Mouse (Mus musculus) lung, embryonic 16.5 days (tissue): Measurements from ENCODE around the gene Il10rb. TPM values are rescaled to one million over a fixed set of nuclear protein-coding genes. Genes with fewer than 3 reads are reported as not detected.

Source experiments
- ATAC-seq: fragments of 200-750 bp; cut with Nextera tagmentation; 2 replicates; pipeline ENCODE4 v1.8.0; 2017; ENCODE audit warnings: low read depth, mild to moderate bottlenecking, moderate library complexity
- H3K27ac ChIP-seq: fragments of 300-500 bp; sonication (generic); 2 replicates; pipeline ENCODE4 v1.5.1; 2014; ENCODE audit warnings: mild to moderate bottlenecking, control low read depth, low read length
- H3K27me3 ChIP-seq: fragments of 300-500 bp; sonication (generic); 2 replicates; pipeline ENCODE4 v1.6.1; 2014; ENCODE audit warnings: low read depth, low read length, mixed read lengths; ENCODE audit not compliant: control insufficient read depth, insufficient read depth
- H3K36me3 ChIP-seq: fragments of 300-500 bp; sonication (generic); 2 replicates; pipeline ENCODE4 v1.6.1; 2014; ENCODE audit warnings: low read length; ENCODE audit not compliant: control insufficient read depth, insufficient read depth
- H3K4me1 ChIP-seq: fragments of 300-500 bp; sonication (generic); replicated peaks from 2 replicates; pipeline ENCODE4 v1.6.1; 2014; ENCODE audit warnings: low read length, mixed read lengths; ENCODE audit not compliant: control insufficient read depth, insufficient read depth
- H3K4me2 ChIP-seq: fragments of 300-500 bp; sonication (generic); 2 replicates; pipeline ENCODE4 v1.6.1; 2014; ENCODE audit warnings: low read depth, low read length, control low read depth
- H3K4me3 ChIP-seq: fragments of 300-500 bp; sonication (generic); 2 replicates; pipeline ENCODE4 v1.5.1; 2014; ENCODE audit warnings: mild to moderate bottlenecking, low read length, control low read depth
- H3K9ac ChIP-seq: fragments of 300-500 bp; sonication (generic); 2 replicates; pipeline ENCODE4 v1.6.1; 2014; ENCODE audit warnings: low read length, control low read depth
- H3K9me3 ChIP-seq: fragments of 300-500 bp; sonication (generic); 2 replicates; pipeline ENCODE4 v1.6.1; 2016; ENCODE audit warnings: low read length; ENCODE audit not compliant: control insufficient read depth
- WGBS: fragments of 180-500 bp; shearing (Covaris S2); extraction: QIAGEN DNeasy Blood & Tissue Kit; methylation state at CpG from one replicate; pipeline ENCODE4 v1.1.7; 2014; 5-methylcytosine and 5-hydroxymethylcytosine counted together
- polyA plus RNA-seq: library from polyadenylated mRNA; unstranded; fragments of >200 nt; fragmentation: Nextera tagmentation; extraction: Ambion mirVana; gene quantifications from 2 replicates; pipeline ENCODE4 v1.2.1, GENCODE M21; 2015

Il10rb gene
- polyA plus RNA-seq, 1 experiment from 2014 or later = 56.8 TPM

DNA sequence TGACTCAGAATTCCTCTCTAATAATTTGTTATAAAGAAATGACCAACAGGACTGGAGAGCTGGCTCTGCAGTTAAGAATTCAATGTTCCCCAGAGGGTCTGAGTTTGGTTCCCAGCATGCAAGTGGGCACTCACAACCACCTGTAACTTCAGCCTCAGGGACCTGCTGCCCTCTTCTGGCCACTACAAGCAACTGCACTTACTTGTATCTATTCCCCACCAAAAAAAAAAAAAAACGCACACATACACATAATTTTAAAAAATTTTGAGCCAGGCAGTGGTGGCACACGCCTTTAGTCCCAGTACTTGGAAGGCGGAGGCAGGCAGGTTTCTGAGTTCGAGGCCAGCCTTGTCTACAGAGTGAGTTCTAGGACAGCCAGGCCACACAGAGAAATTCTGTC is 15.9 kb upstream of the Il10rb start:
- Histone ChIP-seq H3K36me3 (peaks cover 44% of the 10 kb centered on the region), H3K4me1 (no peaks in the 10 kb centered on the region), H3K9ac (no peak overlapping the region), H3K27ac (no peak overlapping the region), H3K4me3 (no peak overlapping the region), H3K4me2 (no peak overlapping the region), H3K27me3 (no peaks in the 10 kb centered on the region), H3K9me3 (peaks cover 2% of the 10 kb centered on the region; the same call in 1 of the 2 replicates)
- ATAC-seq = no peak
- 88% methylated on average over 4 of the region's 4 CpGs for WGBS

GRCm38 (mm10) chr16:91391421-91391820 is 14.5 kb upstream of the Il10rb start, which contains the start of gene Gm21970:
Gene Gm21970, plus strand, starts transcription at chr16:91391721.
- ATAC-seq = no peak
- Histone ChIP-seq H3K4me3 (no peak within 1 kb of the TSS), H3K27ac (no peak within 1 kb of the TSS), H3K4me2 (no peak within 1 kb of the TSS), H3K27me3 (no peaks in the 10 kb centered on the region), H3K9ac (no peak within 1 kb of the TSS), H3K4me1 (no peaks in the 10 kb centered on the region), H3K36me3 (peaks cover 49% of the 10 kb centered on the region), H3K9me3 (peaks cover 2% of the 10 kb centered on the region; the same call in 1 of the 2 replicates)
- whole genome bisulfite sequencing = 78% methylated on average over 5 of the region's 5 CpGs

DNA sequence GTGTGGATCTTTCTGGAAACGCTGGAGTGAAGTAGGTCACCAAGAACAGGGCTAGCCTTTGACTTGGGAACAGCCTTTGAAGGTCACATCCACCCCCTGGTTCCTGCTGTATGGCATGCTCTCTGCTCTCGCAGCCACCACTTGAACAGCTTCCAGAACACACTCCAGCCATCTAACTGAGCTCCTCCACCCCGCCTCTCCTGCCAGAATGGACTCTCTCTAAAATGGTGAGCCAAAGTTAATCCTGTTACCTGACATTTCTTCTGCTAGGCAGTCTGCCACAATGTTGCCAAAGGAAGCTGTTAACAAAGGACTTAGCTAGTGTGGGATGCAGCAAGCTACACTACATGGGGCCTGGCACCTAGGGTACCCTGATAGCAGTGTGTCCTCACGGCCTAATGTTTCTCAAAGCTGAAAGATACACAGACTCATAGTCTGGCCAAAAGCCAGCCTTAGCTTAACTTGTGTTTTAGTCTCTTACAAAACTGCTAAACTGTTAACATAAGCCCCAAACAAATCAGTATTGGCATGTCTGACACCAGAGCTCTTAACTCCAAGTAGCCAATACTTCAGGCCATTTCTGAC is 11.0 kb upstream of the Il10rb start:
- H3K4me1 ChIP-seq = no peaks in the 10 kb centered on the region
- no peaks in the 10 kb centered on the region for H3K9me3 ChIP-seq
- H3K4me3 ChIP-seq = no peak overlapping the region
- H3K27ac ChIP-seq = no peak overlapping the region; the same call in 1 of the 2 replicates
- H3K36me3 ChIP-seq = peaks cover 31% of the 10 kb centered on the region
- H3K27me3 ChIP-seq = no peaks in the 10 kb centered on the region
- WGBS = 53% methylated on average over 4 of the region's 4 CpGs
- no peak overlapping the region for H3K4me2 ChIP-seq
- no peak for ATAC-seq
- no peak overlapping the region for H3K9ac ChIP-seq

- Histone ChIP-seq H3K4me1 (no peaks in the 10 kb centered on the region), H3K9ac (no peak overlapping the region), H3K4me2 (no peak overlapping the region), H3K27ac (no peak overlapping the region), H3K4me3 (no peak overlapping the region), H3K9me3 (no peaks in the 10 kb centered on the region), H3K27me3 (no peaks in the 10 kb centered on the region), H3K36me3 (peaks cover 28% of the 10 kb centered on the region)
- WGBS = 66% methylated on average over 8 of the region's 8 CpGs
- no peak for ATAC-seq
Observed at GRCm38 (mm10) chr16:91395633-91396392, 10.2 kb upstream of the Il10rb start.

- H3K9ac ChIP-seq = no peak overlapping the region
- H3K27me3 ChIP-seq = no peaks in the 10 kb centered on the region
- H3K4me3 ChIP-seq = no peak overlapping the region
- ATAC-seq = no peak
- no peak overlapping the region for H3K27ac ChIP-seq
- H3K36me3 ChIP-seq = peaks cover 26% of the 10 kb centered on the region
- no peak overlapping the region for H3K4me2 ChIP-seq
- WGBS = 51% methylated on average over 10 of the region's 10 CpGs
- H3K9me3 ChIP-seq = no peaks in the 10 kb centered on the region
- no peaks in the 10 kb centered on the region for H3K4me1 ChIP-seq
Observed at GRCm38 (mm10) chr16:91396844-91397537, 9.0 kb upstream of the Il10rb start.

DNA sequence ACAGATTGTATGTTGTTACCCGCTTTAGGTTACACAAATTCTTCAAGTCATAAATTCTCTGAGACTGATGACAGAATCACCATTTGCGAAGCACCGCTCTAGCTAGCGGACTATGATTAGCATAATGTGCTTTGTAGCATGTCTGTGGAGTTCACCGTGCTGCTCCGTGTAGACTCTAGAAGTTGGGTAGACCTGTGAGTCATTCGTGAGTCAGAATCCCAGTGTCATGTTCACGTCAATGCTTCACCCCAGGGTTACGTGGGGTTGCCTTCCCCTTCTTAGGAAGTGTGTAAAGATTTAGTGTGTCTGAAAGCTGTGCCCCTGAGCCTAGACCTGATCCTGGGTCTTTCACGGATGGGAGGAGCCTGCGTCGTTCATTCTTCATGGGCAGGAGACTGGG is 7.9 kb upstream of the Il10rb start:
- H3K9me3 ChIP-seq = no peaks in the 10 kb centered on the region
- H3K9ac ChIP-seq = no peak overlapping the region
- H3K27ac ChIP-seq = no peak overlapping the region
- 91% methylated on average over 12 of the region's 12 CpGs for WGBS
- no peaks in the 10 kb centered on the region for H3K27me3 ChIP-seq
- peaks cover 19% of the 10 kb centered on the region for H3K36me3 ChIP-seq
- H3K4me3 ChIP-seq = no peak overlapping the region
- H3K4me1 ChIP-seq = no peaks in the 10 kb centered on the region
- ATAC-seq = no peak
- H3K4me2 ChIP-seq = no peak overlapping the region

DNA sequence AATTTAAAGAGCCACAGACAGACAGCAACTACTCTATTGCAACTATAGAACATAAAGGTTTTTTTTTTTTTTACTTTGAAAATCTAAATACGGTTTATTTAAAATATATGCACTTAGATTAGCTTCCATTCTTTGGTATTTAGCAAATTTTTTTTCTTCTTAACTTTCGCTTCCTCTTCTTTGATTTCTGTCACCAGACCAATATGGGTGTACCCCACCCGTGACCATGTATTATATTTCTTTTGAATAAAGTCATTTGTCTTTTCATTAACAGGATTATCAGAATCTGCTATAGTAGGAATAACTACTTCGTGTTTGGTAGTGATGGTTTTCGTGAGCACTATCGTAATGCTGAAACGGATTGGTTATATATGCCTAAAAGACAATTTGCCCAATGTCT is 7.0 kb upstream of the Il10rb start:
- no peak overlapping the region for H3K4me2 ChIP-seq
- H3K4me1 ChIP-seq = no peaks in the 10 kb centered on the region
- no peaks in the 10 kb centered on the region for H3K27me3 ChIP-seq
- peaks cover 14% of the 10 kb centered on the region for H3K36me3 ChIP-seq
- WGBS = 90% methylated on average over 7 of the region's 7 CpGs
- H3K9me3 ChIP-seq = no peaks in the 10 kb centered on the region
- ATAC-seq = no peak
- H3K4me3 ChIP-seq = no peak overlapping the region
- H3K9ac ChIP-seq = no peak overlapping the region
- H3K27ac ChIP-seq = no peak overlapping the region

- Histone ChIP-seq H3K36me3 (peaks cover 10% of the 10 kb centered on the region), H3K9me3 (no peaks in the 10 kb centered on the region), H3K4me1 (peaks cover 5% of the 10 kb centered on the region), H3K9ac (no peak overlapping the region), H3K4me2 (no peak overlapping the region), H3K4me3 (no peak overlapping the region), H3K27me3 (no peaks in the 10 kb centered on the region), H3K27ac (no peak overlapping the region)
- 74% methylated on average over 6 of the region's 6 CpGs for WGBS
- ATAC-seq = no peak
Observed at GRCm38 (mm10) chr16:91401569-91402165, 4.3 kb upstream of the Il10rb start.

DNA sequence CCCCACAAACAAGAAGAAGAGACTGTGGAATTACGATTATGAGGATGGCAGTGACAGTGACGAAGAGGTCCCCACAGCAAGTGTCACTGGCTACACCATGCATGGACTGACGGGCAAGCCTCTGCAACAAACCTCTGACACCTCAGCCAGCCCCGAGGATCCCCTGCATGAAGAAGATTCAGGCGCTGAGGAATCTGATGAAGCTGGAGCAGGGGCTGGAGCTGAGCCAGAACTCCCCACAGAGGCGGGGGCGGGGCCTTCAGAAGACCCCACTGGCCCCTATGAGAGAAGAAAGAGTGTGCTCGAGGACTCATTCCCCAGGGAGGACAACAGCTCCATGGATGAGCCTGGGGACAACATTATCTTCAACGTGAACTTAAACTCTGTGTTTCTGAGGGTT is 2.2 kb upstream of the Il10rb start:
- H3K4me3 ChIP-seq = no peak overlapping the region
- H3K36me3 ChIP-seq = peaks cover 7% of the 10 kb centered on the region
- H3K9me3 ChIP-seq = no peaks in the 10 kb centered on the region
- no peaks in the 10 kb centered on the region for H3K27me3 ChIP-seq
- WGBS = 65% methylated on average over 9 of the region's 9 CpGs
- no peak overlapping the region for H3K9ac ChIP-seq
- no peak for ATAC-seq
- H3K4me1 ChIP-seq = peaks cover 17% of the 10 kb centered on the region
- H3K4me2 ChIP-seq = no peak overlapping the region
- no peak overlapping the region for H3K27ac ChIP-seq
